Mouse (Mus musculus) cerebellum, adult 2 months (tissue): ENCODE measurements around the gene Mark1.

Source experiments
- CTCF ChIP-seq: fragments of 200-500 bp; IDR thresholded peaks from 2 replicates; pipeline ENCODE4 v1.5.1; 2011; ENCODE audit warnings: low read depth, mild to moderate bottlenecking, control low read depth, low read length, moderate library complexity, borderline replicate concordance; ENCODE audit not compliant: insufficient read depth
- POLR2A ChIP-seq: fragments of 200-500 bp; IDR thresholded peaks from 2 replicates; pipeline ENCODE4 v1.6.1; 2011; ENCODE audit warnings: low read length, control low read depth, borderline replicate concordance; ENCODE audit not compliant: insufficient read depth

GRCm38 (mm10) chr1:184935980-184936379 lies 63.4 kb downstream of the Mark1 start:
- no peak for TF ChIP-seq CTCF
- no peak for TF ChIP-seq POLR2A
